Mouse (Mus musculus) liver, embryonic 14.5 days (tissue): Measurements from ENCODE around the gene Hspa1a.
"Not testable (repeated sequence)": the region's sequence is repeated elsewhere in the genome, so short reads cannot be mapped to it uniquely, and the experiment has no call there.

ENCODE experiments used
- CTCF ChIP-seq: IDR thresholded peaks from 2 replicates; pipeline ENCODE4 v1.5.1; 2016; ENCODE audit warnings: antibody characterized with exemption, low read depth, control low read depth
- EP300 ChIP-seq: IDR thresholded peaks from 2 replicates; pipeline ENCODE4 v1.6.1; 2016; ENCODE audit warnings: antibody characterized with exemption, low read depth

DNA sequence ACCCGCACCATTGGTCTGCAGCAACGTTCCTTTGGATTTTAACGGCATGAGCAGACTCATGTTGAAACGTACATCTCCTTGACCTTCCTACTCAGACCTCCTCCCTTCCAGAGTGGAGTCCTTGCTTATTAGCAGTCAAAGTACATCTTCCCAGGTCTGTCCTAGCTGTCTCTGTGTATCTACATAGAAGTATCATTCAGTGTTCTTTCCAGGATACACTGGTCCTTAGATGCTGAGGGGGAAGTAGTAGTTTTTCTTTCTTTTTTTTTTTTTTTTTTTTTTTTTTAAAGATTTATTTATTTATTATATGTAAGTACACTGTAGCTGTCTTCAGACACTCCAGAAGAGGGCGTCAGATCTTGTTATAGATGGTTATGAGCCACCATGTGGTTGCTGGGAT, 33.9 kb upstream of the Hspa1a start:
- TF ChIP-seq EP300, CTCF: not testable (repeated sequence)
